Mouse (Mus musculus): ENCODE measurements around the gene Fgf14. TPM values are rescaled to one million over a fixed set of nuclear protein-coding genes. Genes with fewer than 3 reads are reported as not detected.
"Not testable (repeated sequence)": the region's sequence is repeated elsewhere in the genome, so short reads cannot be mapped to it uniquely, and the experiment has no call there.

The Fgf14 gene
- 0.14 and 0.26 TPM in 2 replicates for polyA plus RNA-seq (2012; rRNA removed)

GRCm38 (mm10) chr14:124676506-124677177 is at the start of gene Fgf14:
Gene Fgf14 (minus strand): TSS chr14:124677127.
- DNase-seq (ENCODE audit: low read depth, low spot score): no peak
- 27% methylated on average over 12 of the region's 12 CpGs for WGBS

DNA sequence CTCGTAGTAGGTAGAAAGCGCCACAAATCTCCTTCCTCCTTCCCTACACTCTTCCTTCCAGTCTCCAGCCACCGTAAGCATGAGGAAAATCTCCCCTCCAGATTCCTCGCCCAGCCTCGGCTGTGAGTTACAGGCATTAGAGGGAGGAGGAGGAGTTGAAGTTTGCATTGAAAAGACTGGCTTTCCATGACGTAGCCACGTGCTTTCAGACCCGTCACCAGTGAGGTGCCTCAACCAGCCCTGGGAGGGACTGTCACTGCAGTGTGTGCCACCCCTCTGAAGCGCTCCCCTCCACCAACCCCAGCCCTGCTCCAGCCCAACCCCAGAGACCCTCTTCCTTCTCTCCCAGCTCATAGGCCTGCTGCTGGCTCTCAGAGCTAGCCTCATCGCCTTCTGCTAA is 452 bp upstream of the Fgf14 start:
- WGBS: 4% methylated on average over 10 of the region's 10 CpGs
- DNase-seq (ENCODE audit: low read depth, low spot score): no peak

GRCm38 (mm10) chr14:124675654-124676505 is 1.0 kb downstream of the Fgf14 start:
- WGBS: 24% methylated on average over 23 of the region's 23 CpGs
- no peak for DNase-seq (ENCODE audit: low read depth, low spot score)

GRCm38 (mm10) chr14:124675142-124675653 is 1.7 kb downstream of the Fgf14 start:
- WGBS: 6% methylated on average over 21 of the region's 21 CpGs
- no peak for DNase-seq (ENCODE audit: low read depth, low spot score)

DNA sequence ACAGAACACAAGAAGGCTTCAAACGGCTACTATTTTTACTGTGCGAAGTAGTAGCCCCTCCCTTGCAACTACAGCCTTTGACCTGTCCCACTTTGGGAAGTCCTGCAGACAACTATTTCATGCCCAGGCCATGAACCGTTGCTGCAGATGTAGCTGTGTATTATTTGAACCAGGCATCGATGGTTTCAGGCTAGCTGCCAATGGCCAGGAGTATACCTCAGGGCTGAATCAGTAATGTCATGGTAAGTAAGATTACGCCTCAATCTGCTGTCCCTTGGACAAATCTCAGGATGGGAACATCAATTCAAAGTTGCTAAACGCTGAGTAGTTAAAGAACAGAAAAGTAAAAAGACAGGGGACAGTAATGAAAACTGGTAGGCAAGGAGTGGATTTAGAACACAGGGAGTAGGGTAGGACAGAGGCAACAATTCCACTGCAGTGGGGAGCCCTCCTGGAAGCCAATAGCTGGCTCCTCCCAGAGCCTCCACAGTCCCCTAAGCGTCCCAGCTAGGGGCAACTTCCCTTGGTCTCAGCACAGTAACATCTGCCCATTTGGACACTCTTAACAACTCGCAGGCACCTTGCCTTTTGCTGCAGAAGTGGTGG is 2.3 kb downstream of the Fgf14 start:
- 43% methylated on average over 8 of the region's 8 CpGs for WGBS
- no peak for DNase-seq (ENCODE audit: low read depth, low spot score)

GRCm38 (mm10) chr14:124669739-124670138 is 7.2 kb downstream of the Fgf14 start:
- WGBS: 21% methylated on average over 7 of the region's 7 CpGs
- no peak for DNase-seq (ENCODE audit: low read depth, low spot score)

DNA sequence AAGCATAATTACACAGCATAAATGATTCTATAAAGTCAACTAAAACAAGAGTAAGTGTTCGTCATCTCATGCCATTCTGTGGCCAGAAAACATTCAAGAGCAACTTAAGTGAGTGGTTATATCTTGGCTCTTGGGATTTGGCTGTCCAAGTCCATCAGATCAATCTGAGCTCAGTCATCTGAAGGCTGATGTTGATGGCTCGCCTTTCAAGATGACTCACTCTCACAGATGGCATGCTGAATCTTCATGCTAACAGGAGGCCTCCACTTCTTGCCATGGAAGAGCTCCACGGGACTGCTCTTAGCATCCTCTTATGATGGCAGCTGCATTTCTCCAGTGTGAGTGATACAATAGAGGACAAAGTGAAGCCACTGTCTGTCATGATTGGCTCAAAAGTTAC is 34.1 kb downstream of the Fgf14 start:
- 57% methylated on average over 3 of the region's 3 CpGs for WGBS
- no peak for DNase-seq (ENCODE audit: low read depth, low spot score)

DNA sequence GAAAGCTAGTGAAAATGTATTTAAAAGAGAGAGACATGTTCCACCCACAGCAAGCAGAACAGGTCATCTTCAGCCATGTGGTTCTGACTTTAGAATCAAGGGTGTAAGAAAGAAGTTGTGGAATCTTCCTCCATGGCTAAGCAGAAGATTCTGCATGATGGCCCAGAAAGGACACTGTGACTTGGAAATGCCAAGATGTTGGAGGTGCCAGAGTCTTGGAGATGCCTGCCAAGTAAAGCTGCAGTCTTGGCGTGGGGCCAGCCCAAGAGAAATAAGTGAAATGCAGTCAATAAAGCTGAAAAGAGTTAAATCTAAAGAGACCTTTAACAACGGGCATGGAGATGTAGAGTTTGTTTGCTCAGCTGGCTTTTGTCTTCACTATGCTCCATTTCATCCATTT is 42.0 kb downstream of the Fgf14 start:
- DNase-seq (ENCODE audit: low read depth, low spot score): no peak
- 31% methylated on average over 2 of the region's 2 CpGs for WGBS

DNA sequence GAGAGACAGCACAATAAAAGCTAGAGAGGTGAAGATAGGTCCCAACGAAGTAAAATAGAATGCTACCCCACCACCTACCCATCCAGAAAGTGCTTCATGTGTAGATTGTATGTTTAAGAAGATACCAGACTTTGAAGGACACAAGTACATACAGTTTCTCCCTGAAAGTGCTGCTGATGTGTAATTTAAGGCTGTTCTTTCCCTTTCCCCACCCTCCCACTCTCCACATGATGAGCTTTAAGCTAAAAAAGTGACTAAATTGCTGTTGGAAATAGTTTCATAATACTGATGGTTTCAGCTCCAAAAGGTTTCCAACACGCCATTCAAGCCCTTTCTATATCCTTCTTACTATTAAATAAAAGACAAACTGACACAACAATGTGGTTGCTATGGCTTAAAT is 63.5 kb downstream of the Fgf14 start:
- 56% methylated on average over 2 of the region's 2 CpGs for WGBS

GRCm38 (mm10) chr14:124606036-124606711 is 70.8 kb downstream of the Fgf14 start:
- WGBS: 86% methylated on average over 2 of the region's 2 CpGs

More for the DNA sequence above, 63.5 kb downstream of the Fgf14 start:
- no peak for DNase-seq (ENCODE audit: low read depth, low spot score)

GRCm38 (mm10) chr14:124605031-124605743 is 71.7 kb downstream of the Fgf14 start:
- 82% methylated on average over 1 of the region's 1 CpGs for WGBS
- no peak for DNase-seq (ENCODE audit: low read depth, low spot score)

More at GRCm38 (mm10) chr14:124606036-124606711, 70.8 kb downstream of the Fgf14 start:
- DNase-seq (ENCODE audit: low read depth, low spot score): no peak

DNA sequence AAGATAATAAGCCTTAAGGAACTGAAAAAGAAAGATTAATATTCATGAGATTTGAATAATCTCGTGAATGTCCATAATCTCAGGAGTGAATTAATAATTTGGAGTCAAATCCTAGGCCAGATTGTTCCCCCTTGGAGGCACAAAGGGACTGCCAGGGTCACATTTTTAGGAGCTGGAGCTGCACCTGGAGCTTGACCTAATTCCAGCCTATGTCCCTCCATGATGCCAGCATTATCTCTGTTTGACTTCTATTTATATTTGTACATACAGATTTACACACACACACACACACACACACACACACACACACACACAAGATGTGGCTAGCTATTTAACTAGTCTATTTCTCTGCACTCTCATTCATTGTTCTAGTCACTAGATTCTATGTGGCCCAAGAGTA is 100.4 kb downstream of the Fgf14 start:
- no peak for DNase-seq (ENCODE audit: low read depth, low spot score)
- 55% methylated on average over 1 of the region's 1 CpGs for WGBS

- no peak for DNase-seq (ENCODE audit: low read depth, low spot score)
- WGBS: 57% methylated on average over 1 of the region's 1 CpGs
These were observed 101.6 kb downstream of the Fgf14 start for GRCm38 (mm10) chr14:124575130-124575885.

DNA sequence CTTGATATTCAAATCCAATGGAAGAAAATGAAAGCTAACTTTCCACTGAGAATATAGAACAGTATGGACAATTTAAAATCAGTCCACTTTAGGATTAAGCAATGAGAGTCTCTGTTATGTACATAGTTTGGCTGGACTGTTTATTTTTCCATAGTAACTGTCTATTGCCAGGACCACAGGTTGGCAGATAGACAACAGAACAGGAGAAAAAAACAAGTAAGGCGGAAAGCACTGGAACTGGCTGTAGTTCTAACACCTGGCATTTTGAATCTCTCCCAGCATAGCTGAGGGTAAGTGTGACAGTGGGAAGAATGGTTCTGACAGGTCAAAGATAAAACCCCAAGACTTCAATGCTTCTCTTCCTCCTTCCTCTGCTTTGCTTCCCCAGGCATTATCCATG is 110.5 kb downstream of the Fgf14 start:
- WGBS: 73% methylated on average over 1 of the region's 1 CpGs
- no peak for DNase-seq (ENCODE audit: low read depth, low spot score)

GRCm38 (mm10) chr14:124561544-124561943 is 115.4 kb downstream of the Fgf14 start:
- no peak for DNase-seq (ENCODE audit: low read depth, low spot score)
- 72% methylated on average over 4 of the region's 4 CpGs for WGBS

DNA sequence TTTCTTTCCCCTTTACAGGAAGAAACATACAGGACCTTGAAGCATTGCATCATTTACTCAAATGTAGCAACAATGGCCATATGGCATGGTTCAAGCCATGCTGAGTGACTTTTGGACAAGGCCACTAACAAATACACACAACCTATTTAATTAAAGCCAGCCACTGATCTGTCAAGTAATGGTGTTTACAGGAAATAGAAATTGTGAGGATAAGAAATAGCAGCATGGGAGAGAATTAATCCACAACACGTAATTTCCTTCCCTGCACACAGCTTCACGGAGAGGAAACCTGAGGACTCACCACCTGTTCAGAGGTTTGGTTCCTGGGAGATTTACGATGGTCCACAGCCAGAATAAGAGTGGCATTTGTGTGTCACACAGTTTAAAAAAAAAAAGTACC is 140.8 kb downstream of the Fgf14 start:
- 46% methylated on average over 3 of the region's 3 CpGs for WGBS
- DNase-seq (ENCODE audit: low read depth, low spot score): no peak

DNA sequence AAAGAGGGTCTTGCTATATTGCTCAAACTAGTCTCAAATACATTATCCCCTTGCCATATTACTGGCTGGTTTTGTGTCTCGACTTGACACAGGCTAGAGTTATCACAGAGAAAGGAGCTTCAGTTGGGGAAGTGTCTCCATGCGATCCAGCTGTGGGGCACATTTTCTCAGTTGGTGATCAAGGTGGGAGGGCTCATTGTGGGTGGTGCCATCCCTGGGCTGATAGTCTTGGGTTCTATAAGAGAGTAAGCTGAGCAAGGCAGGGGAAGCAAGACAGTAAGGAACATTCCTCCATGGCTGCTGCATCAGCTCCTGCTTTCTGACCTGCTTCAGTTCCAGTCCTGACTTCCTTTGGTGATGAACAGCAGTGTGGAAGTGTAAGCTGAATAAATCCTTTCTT is 141.6 kb downstream of the Fgf14 start:
- 60% methylated on average over 2 of the region's 2 CpGs for WGBS
- DNase-seq (ENCODE audit: low read depth, low spot score): not testable (repeated sequence)

GRCm38 (mm10) chr14:124532051-124532450 is 144.9 kb downstream of the Fgf14 start:
- DNase-seq (ENCODE audit: low read depth, low spot score): no peak
- WGBS: 76% methylated on average over 1 of the region's 1 CpGs
